Comparison of ENCODE assay signal across 16 mouse cellular contexts in the genomic region with DNA sequence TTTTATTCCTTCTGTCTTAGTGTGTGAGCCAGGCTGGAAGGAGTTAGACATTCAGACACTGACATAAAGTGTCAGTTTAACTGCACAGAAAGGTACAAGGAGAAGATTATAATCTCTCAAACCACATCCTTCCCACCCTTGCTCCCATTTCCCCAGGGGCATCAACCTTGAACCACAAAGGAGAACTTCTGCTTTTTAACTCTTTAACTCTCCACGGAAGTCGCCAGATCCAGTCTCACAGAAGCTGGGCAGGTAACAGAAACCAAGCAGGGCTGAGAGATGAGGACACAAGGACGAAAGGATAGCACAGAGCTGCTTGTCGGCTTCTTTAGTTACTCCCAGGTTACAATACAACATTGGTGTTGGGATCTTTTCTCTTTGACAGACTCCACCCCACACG.
A peak's percentile ranks its signal among the peaks of the same experiment; 100 is the strongest.
DNase-seq lines count a peak whose midpoint lies in the region; ATAC-seq lines count a peak whose summit lies in the region.
"Had no signal": no experiment of that assay in that cellular context is flagged by ENCODE, and none has a peak within 500 bp of the region (broad histone marks: within the 10 kb centered on the region; RNA-seq: fewer than 3 reads in every experiment).

No protein-coding gene starts in this region.

- DNase-seq in CD4-positive helper T cell, adult 2 months (ENCODE audit: low read depth, low spot score): peak; percentile 70
- DNase-seq in T-cell, adult 2 months (ENCODE audit: low spot score): peak; percentile 59
- peak; percentile 88 for DNase-seq in thymus, postnatal 0 days (ENCODE audit: low spot score)
- no peak for DNase-seq in gastrocnemius, postnatal 36 days
- DNase-seq in left cerebral cortex, adult 18-20 months (ENCODE audit: low spot score in 2 of 2): no peak
- DNase-seq in left cerebral cortex, adult 8-10 months (ENCODE audit: low spot score in 2 of 2): no peak
- DNase-seq in adrenal gland, adult (ENCODE audit: inconsistent age in 2 of 2, low spot score in 1 of 2): no peak
- DNase-seq: cerebellum, postnatal 10 days; heart, postnatal 14 days; kidney, adult 11 months; kidney, postnatal 25 days; lung, embryonic 14.5 days; lung, postnatal 4 days; midbrain, embryonic 14.5 days had no signal

- peak; percentile 95 for ATAC-seq in megakaryocyte progenitor cell, adult 5-6 weeks (replicated peaks; ENCODE audit: poor library complexity)
- ATAC-seq: liver, embryonic 12.5 days had no signal

- intact Hi-C loops in gastrocnemius, postnatal 36 days (cut with DNase I): no loop called here

Comparison
In these comparisons a context has a peak if more than half of its experiments do, and no peak if none do; other contexts are left out.
1. DNase-seq: peak in CD4-positive helper T cell, adult 2 months (single experiment), T-cell, adult 2 months (single experiment) and thymus, postnatal 0 days (single experiment); none in gastrocnemius, postnatal 36 days (0 of 2), left cerebral cortex, adult 18-20 months (0 of 2), left cerebral cortex, adult 8-10 months (0 of 2) and adrenal gland, adult (0 of 2).